22 mouse cellular contexts compared by ENCODE assay signal in the genomic region with DNA sequence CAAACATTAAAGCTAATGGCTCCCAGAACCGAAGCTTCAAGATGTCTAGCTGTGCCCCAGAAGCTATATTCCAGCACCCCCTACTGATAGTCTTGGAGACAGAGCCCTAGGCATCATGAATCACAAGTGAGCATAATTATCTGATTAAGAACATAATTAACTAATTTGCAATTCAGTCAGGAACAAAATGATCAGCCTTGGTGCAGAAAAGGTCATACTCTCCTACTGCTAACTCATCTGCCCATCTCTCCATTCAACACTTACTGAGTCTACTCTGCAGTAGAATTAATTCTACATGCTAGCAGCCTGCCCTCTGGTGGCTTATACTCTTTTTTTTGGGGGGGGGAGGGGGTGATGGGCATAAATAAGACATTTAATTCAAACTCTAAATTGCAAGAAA. TPM values are rescaled to one million over a fixed set of nuclear protein-coding genes. Genes with fewer than 3 reads are reported as not detected.
A peak's percentile ranks its signal among the peaks of the same experiment; 100 is the strongest.
DNase-seq lines count a peak whose midpoint lies in the region; ATAC-seq and TF ChIP-seq lines count a peak whose summit lies in the region.
"Had no signal": no experiment of that assay in that cellular context is flagged by ENCODE, and none has a peak within 500 bp of the region (broad histone marks: within the 10 kb centered on the region; RNA-seq: fewer than 3 reads in every experiment).

No protein-coding gene starts in this region.

- H3K36me3 ChIP-seq in midbrain, postnatal 0 days (ENCODE audit: insufficient read depth, low read length): no peaks in the 10 kb centered on the region
- H3K36me3 ChIP-seq in midbrain, embryonic 10.5 days: peaks cover 13% of the 10 kb centered on the region
- H3K36me3 ChIP-seq: embryonic facial prominence, embryonic 12.5 days; hindbrain, embryonic 15.5 days; liver, embryonic 15.5 days; neural tube, embryonic 12.5 days; stomach, embryonic 15.5 days had no signal

- TF ChIP-seq CTCF in midbrain, postnatal 0 days (IDR thresholded peaks at IDR 0.05): peak; percentile 1; the same call in 1 of the 2 replicates

- 57% methylated on average over 1 of the region's 1 CpGs for WGBS in midbrain, postnatal 0 days
- 81% methylated on average over 1 of the region's 1 CpGs for WGBS in midbrain, embryonic 10.5 days

- no peak for ATAC-seq in midbrain, postnatal 0 days (ENCODE audit: low FRiP score)
- ATAC-seq: intestine, postnatal 0 days had no signal

- H3K27me3 ChIP-seq in midbrain, postnatal 0 days (ENCODE audit: insufficient read depth, low read length): no peaks in the 10 kb centered on the region
- H3K27me3 ChIP-seq in midbrain, embryonic 10.5 days (ENCODE audit: low read depth, poor library complexity, severe bottlenecking): no peaks in the 10 kb centered on the region
- H3K27me3 ChIP-seq: embryonic facial prominence, embryonic 12.5 days; hindbrain, embryonic 15.5 days; liver, embryonic 15.5 days; megakaryocyte, embryonic 14.5 days; neural tube, embryonic 12.5 days; stomach, embryonic 15.5 days had no signal

- no peak overlapping the region for H3K9ac ChIP-seq in midbrain, postnatal 0 days (replicated peaks; ENCODE audit: low read length, poor library complexity, severe bottlenecking)
- H3K9ac ChIP-seq: embryonic facial prominence, embryonic 12.5 days; hindbrain, embryonic 15.5 days; liver, embryonic 15.5 days; neural tube, embryonic 12.5 days; stomach, embryonic 15.5 days had no signal

- no peak overlapping the region for H3K4me2 ChIP-seq in midbrain, postnatal 0 days (ENCODE audit: low read depth, low read length, poor library complexity, severe bottlenecking)
- H3K4me2 ChIP-seq: embryonic facial prominence, embryonic 12.5 days; hindbrain, embryonic 15.5 days; liver, embryonic 15.5 days; neural tube, embryonic 12.5 days; stomach, embryonic 15.5 days had no signal

- intact Hi-C loops in heart, postnatal 14 days (cut with DNase I): no loop called here

- peaks cover 4% of the 10 kb centered on the region; the same call in 1 of the 2 replicates for H3K4me1 ChIP-seq in midbrain, postnatal 0 days (ENCODE audit: insufficient read depth, low read length)
- H3K4me1 ChIP-seq in midbrain, embryonic 10.5 days: no peaks in the 10 kb centered on the region
- H3K4me1 ChIP-seq: embryonic facial prominence, embryonic 12.5 days; heart, embryonic 10.5 days; liver, embryonic 15.5 days; neural tube, embryonic 12.5 days; stomach, embryonic 15.5 days had no signal

- no peak overlapping the region for H3K4me3 ChIP-seq in midbrain, postnatal 0 days (ENCODE audit: low read depth, low read length)
- H3K4me3 ChIP-seq in midbrain, embryonic 10.5 days: no peak overlapping the region
- H3K4me3 ChIP-seq: embryonic facial prominence, embryonic 12.5 days; heart, embryonic 10.5 days; hindbrain, embryonic 15.5 days; liver, embryonic 15.5 days; megakaryocyte, embryonic 14.5 days; neural tube, embryonic 12.5 days; stomach, embryonic 15.5 days had no signal

- H3K27ac ChIP-seq in midbrain, postnatal 0 days (ENCODE audit: low read depth, low read length): no peak overlapping the region
- no peak overlapping the region for H3K27ac ChIP-seq in midbrain, embryonic 10.5 days (replicated peaks)
- H3K27ac ChIP-seq: embryonic facial prominence, embryonic 12.5 days; heart, embryonic 10.5 days; hindbrain, embryonic 15.5 days; liver, embryonic 15.5 days; neural tube, embryonic 12.5 days; stomach, embryonic 15.5 days had no signal

- peak; percentile 22 to 24 for DNase-seq in cerebellum, adult 18-20 months
- DNase-seq in cerebellum, adult 11 months: no peak
- DNase-seq in heart, adult 11 months: peak; percentile 1
- no peak for DNase-seq in heart, postnatal 14 days
- peak; percentile 33 for DNase-seq in midbrain, postnatal 0 days (ENCODE audit: low spot score)
- no peak for DNase-seq in midbrain, embryonic 10.5 days (ENCODE audit: low spot score)
- no peak for DNase-seq in gastrocnemius, postnatal 25 days
- DNase-seq in urinary bladder, postnatal 25 days (ENCODE audit: low spot score): no peak
- DNase-seq: B cell, adult 2 months; gastrocnemius, postnatal 10 days; kidney, postnatal 25 days; lung, postnatal 14 days; right cerebral cortex, postnatal 14 days; thymus, postnatal 14 days had no signal

- H3K9me3 ChIP-seq in midbrain, postnatal 0 days (ENCODE audit: low read length): no peaks in the 10 kb centered on the region
- no peaks in the 10 kb centered on the region for H3K9me3 ChIP-seq in midbrain, embryonic 10.5 days (replicated peaks)
- H3K9me3 ChIP-seq: embryonic facial prominence, embryonic 12.5 days; heart, embryonic 10.5 days; hindbrain, embryonic 15.5 days; liver, embryonic 15.5 days; megakaryocyte, embryonic 14.5 days; neural tube, embryonic 12.5 days; stomach, embryonic 15.5 days had no signal

RNA-seq across cellular contexts. Expression of gene Gtf2e1, which starts 35.1 kb away (rescaled TPM):
- total RNA-seq in heart, postnatal 14 days (2021): 1 to 10 TPM; 6.8 to 7.5 TPM
- 23.2 and 24.1 TPM in 2 replicates for total RNA-seq in midbrain, postnatal 0 days (2014; rRNA removed)
- polyA plus RNA-seq in midbrain, postnatal 0 days (2015; fragmentation: Nextera tagmentation; extraction: Ambion mirVana): 20.3 and 20.7 TPM in 2 replicates
- 55.2 and 59.9 TPM in 2 replicates for polyA plus RNA-seq in midbrain, embryonic 10.5 days (2016; fragmentation: Nextera tagmentation; extraction: Ambion mirVana)
- 1 to 10 TPM; 6.3 to 7.4 TPM for total RNA-seq in gastrocnemius, postnatal 25 days (2021)

RNA-seq across cellular contexts. Expression of gene Rabl3, which starts 35.2 kb away (rescaled TPM):
- total RNA-seq in heart, postnatal 14 days (2021): 1 to 10 TPM; 7.6 to 8.6 TPM
- total RNA-seq in midbrain, postnatal 0 days (2014; rRNA removed): 5.9 and 9.0 TPM in 2 replicates
- 11.6 and 13.8 TPM in 2 replicates for polyA plus RNA-seq in midbrain, postnatal 0 days (2015; fragmentation: Nextera tagmentation; extraction: Ambion mirVana)
- 45.9 and 48.4 TPM in 2 replicates for polyA plus RNA-seq in midbrain, embryonic 10.5 days (2016; fragmentation: Nextera tagmentation; extraction: Ambion mirVana)
- total RNA-seq in gastrocnemius, postnatal 25 days (2021): 1 to 10 TPM; 5.0 to 5.6 TPM

Comparison
In these comparisons a context has a peak if more than half of its experiments do, and no peak if none do; other contexts are left out.
1. DNase-seq: peak in cerebellum, adult 18-20 months (2 of 2), heart, adult 11 months (single experiment) and midbrain, postnatal 0 days (single experiment); none in cerebellum, adult 11 months (single experiment), heart, postnatal 14 days (0 of 2), midbrain, embryonic 10.5 days (single experiment), gastrocnemius, postnatal 25 days (single experiment) and urinary bladder, postnatal 25 days (single experiment).